Mouse (Mus musculus) liver, adult 2 months (tissue): ENCODE measurements around the gene Ptk6.

Experiments used
- CTCF ChIP-seq: fragments of 200-500 bp; IDR thresholded peaks from 2 replicates; pipeline ENCODE4 v1.5.1; 2011; ENCODE audit warnings: low read depth, low read length, control low read depth
- POLR2A ChIP-seq: fragments of 200-500 bp; IDR thresholded peaks from 2 replicates; pipeline ENCODE4 v1.6.1; 2011; ENCODE audit warnings: low read length, control low read depth; ENCODE audit not compliant: insufficient read depth; ENCODE audit errors: extremely low read depth

DNA sequence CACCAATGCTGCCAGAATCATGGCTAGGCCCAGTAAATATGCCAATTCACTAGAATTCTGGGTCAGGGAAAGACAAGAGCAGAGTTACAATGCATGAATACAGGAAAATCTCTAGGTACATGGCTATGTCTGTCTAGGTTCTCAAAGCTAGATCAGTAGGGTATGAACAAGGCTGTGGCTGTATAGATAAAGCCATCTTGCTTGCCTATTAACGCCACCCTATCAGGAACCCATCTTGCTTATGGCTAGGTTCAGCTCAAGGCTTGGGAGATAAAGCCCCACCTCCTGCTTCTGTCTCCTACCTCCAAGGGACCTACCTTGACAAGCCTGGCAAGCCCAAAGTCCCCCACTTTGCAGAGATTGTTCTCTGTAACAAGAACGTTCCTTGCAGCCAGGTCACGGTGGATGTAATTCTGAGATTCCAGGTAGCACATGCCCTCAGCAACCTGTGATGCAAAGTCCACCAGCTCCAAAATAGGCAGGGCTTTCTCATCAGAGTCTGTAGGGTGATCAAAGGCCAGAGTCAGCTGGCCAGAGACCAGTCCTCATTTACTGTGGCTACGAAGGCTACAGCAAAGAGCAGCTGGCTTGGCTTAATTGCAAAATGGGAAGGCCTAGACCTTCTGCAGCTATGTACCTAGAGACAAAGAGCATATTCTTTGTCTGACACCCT is 5.8 kb downstream of the Ptk6 start:
- TF ChIP-seq CTCF = no peak
- no peak for TF ChIP-seq POLR2A
